Mouse (Mus musculus): ENCODE measurements around the gene Ptar1.
A peak's percentile ranks its signal among the peaks of the same experiment; 100 is the strongest.

Gene Ptar1

GRCm38 (mm10) chr19:23757961-23758553, 70.8 kb downstream of the Ptar1 start:
- peak; percentile 93 to 98 for DNase-seq (ENCODE audit: low spot score in 2 of 2)

- peak; percentile 60 to 86 for DNase-seq (ENCODE audit: low spot score in 2 of 2)
Observed at GRCm38 (mm10) chr19:23758554-23759321, 71.5 kb downstream of the Ptar1 start, which contains the start of gene Apba1. Gene Apba1, plus strand, starts transcription at chr19:23758887.

- no peak for DNase-seq (ENCODE audit: low spot score in 2 of 2)
Observed at GRCm38 (mm10) chr19:23759322-23759945, 72.2 kb downstream of the Ptar1 start.

- no peak for DNase-seq (ENCODE audit: low spot score in 2 of 2)
Observed at GRCm38 (mm10) chr19:23763371-23763770, 76.1 kb downstream of the Ptar1 start.

GRCm38 (mm10) chr19:23764051-23764450, 76.8 kb downstream of the Ptar1 start:
- DNase-seq (ENCODE audit: low spot score in 2 of 2) = peak in 1 of 2 experiments; percentile 57

- DNase-seq (ENCODE audit: low spot score in 2 of 2) = no peak
Observed at GRCm38 (mm10) chr19:23768864-23769263, 81.6 kb downstream of the Ptar1 start.

GRCm38 (mm10) chr19:23770494-23771423, 83.5 kb downstream of the Ptar1 start:
- DNase-seq (ENCODE audit: low spot score in 2 of 2) = peak in 1 of 2 experiments; percentile 31

GRCm38 (mm10) chr19:23771971-23772370, 84.7 kb downstream of the Ptar1 start:
- DNase-seq (ENCODE audit: low spot score in 2 of 2) = no peak

- no peak for DNase-seq (ENCODE audit: low spot score in 2 of 2)
Observed at GRCm38 (mm10) chr19:23775356-23775755, 88.1 kb downstream of the Ptar1 start.

- no peak for DNase-seq (ENCODE audit: low spot score in 2 of 2)
Observed at GRCm38 (mm10) chr19:23779130-23779529, 91.9 kb downstream of the Ptar1 start.

- DNase-seq (ENCODE audit: low spot score in 2 of 2) = no peak
Observed at GRCm38 (mm10) chr19:23780105-23780504, 92.9 kb downstream of the Ptar1 start.

Data from cerebellum, postnatal 4 days (tissue).